Mouse (Mus musculus) fibroblast of lung, adult 2 months (primary cell): Measurements from ENCODE around the gene Casz1.

Experiments used
- DNase-seq: peaks from one replicate; pipeline ENCODE4 v3.0.0-alpha.2; 2011; ENCODE audit warnings: low read depth

Gene Casz1

GRCm38 (mm10) chr4:148908760-148909510, 104.7 kb downstream of the Casz1 start:
- no peak for DNase-seq

GRCm38 (mm10) chr4:148909566-148909965, 105.3 kb downstream of the Casz1 start:
- no peak for DNase-seq

GRCm38 (mm10) chr4:148912134-148912533, 107.9 kb downstream of the Casz1 start:
- no peak for DNase-seq

GRCm38 (mm10) chr4:148912826-148913590, 108.8 kb downstream of the Casz1 start:
- DNase-seq: no peak

- DNase-seq: no peak
Measured at GRCm38 (mm10) chr4:148914863-148915622, 110.8 kb downstream of the Casz1 start.

GRCm38 (mm10) chr4:148915849-148916248, 111.6 kb downstream of the Casz1 start:
- DNase-seq: no peak

GRCm38 (mm10) chr4:148918707-148919447, 114.6 kb downstream of the Casz1 start:
- no peak for DNase-seq

GRCm38 (mm10) chr4:148920610-148921009, 116.4 kb downstream of the Casz1 start:
- DNase-seq: no peak

GRCm38 (mm10) chr4:148922221-148922700, 118.0 kb downstream of the Casz1 start:
- DNase-seq: no peak

GRCm38 (mm10) chr4:148923414-148923813, 119.2 kb downstream of the Casz1 start:
- no peak for DNase-seq

GRCm38 (mm10) chr4:148923976-148924375, 119.7 kb downstream of the Casz1 start:
- DNase-seq: no peak

GRCm38 (mm10) chr4:148925589-148926359, 121.5 kb downstream of the Casz1 start:
- no peak for DNase-seq

GRCm38 (mm10) chr4:148926459-148926858, 122.2 kb downstream of the Casz1 start:
- no peak for DNase-seq

GRCm38 (mm10) chr4:148928316-148928715, 124.1 kb downstream of the Casz1 start:
- DNase-seq: no peak

GRCm38 (mm10) chr4:148928876-148929275, 124.6 kb downstream of the Casz1 start:
- no peak for DNase-seq

GRCm38 (mm10) chr4:148930721-148931229, 126.5 kb downstream of the Casz1 start:
- no peak for DNase-seq

GRCm38 (mm10) chr4:148933109-148933508, 128.9 kb downstream of the Casz1 start:
- DNase-seq: no peak

- no peak for DNase-seq
Measured at GRCm38 (mm10) chr4:148935211-148935610, 131.0 kb downstream of the Casz1 start.

- no peak for DNase-seq
Measured at GRCm38 (mm10) chr4:148936111-148936510, 131.9 kb downstream of the Casz1 start.

GRCm38 (mm10) chr4:148936727-148937126, 132.5 kb downstream of the Casz1 start:
- DNase-seq: no peak

- no peak for DNase-seq
Measured at GRCm38 (mm10) chr4:148938546-148938945, 134.3 kb downstream of the Casz1 start.
